Mouse (Mus musculus): ENCODE data around the gene Dnah9.

Dnah9 gene

GRCm38 (mm10) chr11:65918480-65919236 is 249.7 kb downstream of the Dnah9 start:
- DNase-seq, result no peak

DNA sequence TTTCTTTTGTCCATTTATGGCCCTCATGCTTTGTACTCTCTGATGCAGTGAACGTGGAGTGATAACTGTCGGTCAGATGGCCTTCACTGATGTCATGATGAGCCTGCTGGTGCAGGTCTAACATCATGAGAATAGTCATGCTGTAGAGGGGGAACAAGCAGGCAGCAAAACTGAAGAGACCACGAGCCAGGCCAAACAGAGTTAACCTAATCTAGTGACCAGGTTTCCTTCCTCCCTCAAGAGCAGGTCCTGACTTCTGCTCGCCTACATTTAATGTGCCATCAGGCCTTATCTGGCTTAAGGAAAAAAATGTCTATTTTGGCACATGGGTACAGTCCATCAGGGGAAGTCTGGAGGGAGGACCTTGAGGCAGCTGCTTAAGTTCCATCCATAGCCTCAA is 259.2 kb downstream of the Dnah9 start:
- DNase-seq, result no peak

DNA sequence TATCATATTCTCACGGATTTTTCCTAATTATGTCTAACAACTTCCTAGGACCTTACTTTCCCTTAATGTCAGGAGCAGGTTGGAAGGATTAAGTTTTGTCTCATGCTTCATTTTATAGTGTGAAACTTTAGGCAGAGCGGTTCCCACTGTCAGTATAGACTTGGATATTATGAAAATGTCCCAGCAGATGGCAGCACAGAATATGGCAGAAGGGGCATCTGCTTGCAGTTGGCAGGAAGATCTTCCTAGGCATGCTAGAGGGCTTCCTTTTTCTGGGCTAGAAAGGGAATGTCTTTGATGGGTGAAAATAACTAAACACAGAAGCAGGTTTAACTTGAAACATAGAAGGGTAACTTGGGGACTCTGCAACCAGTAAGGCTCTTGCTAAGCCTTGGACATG is 262.9 kb downstream of the Dnah9 start:
- DNase-seq, result no peak

DNA sequence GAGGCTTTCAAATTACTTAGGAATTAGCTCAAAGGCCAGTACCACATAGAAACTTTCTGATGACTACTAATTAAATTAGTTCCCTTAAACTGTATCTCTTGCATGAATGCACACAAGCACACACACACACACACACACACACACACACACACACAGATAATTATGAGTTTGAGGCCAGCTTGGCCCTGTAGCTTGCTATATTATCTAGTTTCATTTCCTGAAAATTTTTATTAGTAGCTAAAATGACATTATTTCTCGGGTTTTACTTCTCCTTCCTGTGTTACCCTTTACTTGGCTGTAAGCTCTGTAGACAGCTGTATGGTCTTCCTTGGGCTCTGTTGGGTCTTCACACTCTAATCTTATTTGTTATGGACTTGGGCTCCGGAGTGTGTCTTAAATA is 264.4 kb downstream of the Dnah9 start:
- DNase-seq, result no peak

DNA sequence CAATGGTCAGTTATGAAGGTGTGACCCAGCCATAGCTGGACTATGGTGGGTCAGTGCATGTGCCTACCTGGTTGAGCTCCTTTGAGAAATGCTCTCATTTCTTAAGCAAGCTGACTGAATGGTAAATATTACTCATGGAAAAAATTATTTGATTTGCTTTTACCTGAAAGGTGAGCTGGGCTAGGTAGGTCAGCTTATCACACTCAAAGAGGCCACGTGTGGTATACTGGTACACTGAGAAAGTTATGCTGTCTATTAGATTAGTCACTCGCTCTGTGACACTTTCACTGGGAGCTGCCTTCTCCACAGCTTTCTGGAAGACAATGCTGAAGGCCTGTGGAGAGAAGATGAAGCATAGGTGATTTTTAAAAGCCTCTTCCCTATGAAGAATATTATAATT is 286.9 kb downstream of the Dnah9 start:
- no peak for DNase-seq

DNA sequence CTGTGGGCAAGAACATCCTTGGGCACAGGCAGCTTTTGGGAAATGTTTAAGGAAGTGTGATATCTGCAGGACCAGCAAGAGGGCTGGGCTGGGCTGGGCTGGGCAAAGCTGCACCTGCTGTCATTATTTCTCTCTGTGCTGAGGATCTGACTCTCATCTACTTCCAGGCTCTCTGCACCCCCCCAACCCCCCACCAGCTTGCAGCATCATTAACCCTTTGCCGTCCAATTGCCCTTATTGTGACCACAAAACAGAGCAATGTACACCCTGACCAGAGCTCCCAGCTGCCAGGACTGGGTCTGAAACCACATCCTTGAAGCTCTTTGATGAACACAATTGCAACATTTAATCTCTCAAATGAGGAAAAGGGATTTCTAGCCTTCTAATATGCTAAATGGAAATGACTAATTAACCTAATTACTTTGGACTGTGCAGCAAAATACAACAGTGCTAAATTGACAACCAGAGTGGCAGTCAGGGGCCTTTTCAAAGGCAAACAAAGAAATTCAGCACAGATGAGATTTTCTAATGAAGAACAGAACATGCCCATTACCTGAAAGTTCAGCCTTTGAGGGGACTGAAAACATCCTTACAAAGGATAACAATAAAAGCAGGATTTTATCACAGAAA is 291.1 kb downstream of the Dnah9 start:
- DNase-seq, result no peak

DNA sequence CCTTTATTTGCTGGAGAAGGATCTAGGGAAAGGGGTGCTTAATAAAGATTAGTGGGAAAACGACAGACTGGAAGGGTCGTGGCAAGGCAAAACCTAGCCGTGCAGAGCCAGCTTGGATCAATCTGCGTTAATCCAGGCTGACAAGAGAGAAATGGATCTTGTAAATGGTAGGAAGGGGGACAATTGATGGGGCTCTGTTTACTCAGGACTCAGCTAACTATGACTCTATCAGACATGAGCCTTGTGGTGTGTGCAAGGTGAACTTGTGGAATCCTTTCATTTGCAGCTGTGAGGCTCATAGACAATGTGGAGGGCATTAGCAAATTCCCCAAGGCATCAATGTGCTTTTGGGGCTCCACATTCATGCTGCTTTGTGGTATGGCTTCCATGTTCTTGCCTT is 306.9 kb downstream of the Dnah9 start:
- no peak for DNase-seq

DNA sequence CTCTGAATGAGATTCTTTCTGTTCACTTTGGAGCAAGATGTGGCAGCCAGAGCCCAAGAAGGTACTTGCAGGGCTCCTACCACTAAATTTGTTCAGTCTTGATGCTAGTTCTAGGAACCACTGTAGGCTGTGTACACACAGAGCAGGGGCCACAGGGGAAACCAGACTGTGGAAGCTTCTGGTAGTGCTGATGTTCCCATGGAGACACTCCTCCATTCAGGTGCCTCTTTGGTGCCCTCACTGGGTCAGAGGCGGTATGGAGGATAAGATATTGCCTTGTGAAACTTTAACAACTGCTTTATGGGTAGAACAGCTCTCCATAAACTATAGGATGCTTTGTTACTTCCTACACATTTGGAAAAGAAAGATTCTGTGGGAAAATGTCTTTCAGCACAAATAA is 316.3 kb downstream of the Dnah9 start:
- DNase-seq, result peak; percentile 13

DNA sequence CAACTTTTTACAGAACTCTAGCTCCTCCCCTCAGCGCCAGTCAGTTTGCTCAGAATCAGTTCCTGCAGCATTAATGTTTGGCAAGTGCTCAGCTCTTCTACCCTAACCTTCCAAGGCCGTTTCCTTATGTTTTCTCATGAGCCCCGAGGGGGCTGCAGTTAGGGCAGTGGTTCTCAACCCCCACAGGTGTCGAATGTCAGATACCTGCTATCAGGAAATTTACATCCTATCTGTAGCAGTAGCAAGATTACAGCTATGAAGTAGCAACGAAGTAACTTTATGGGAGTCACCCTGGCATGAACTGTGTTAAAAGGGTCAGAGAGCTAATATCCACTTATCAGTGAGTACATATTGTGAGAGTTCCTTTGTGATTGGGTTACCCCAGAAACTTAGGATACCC is 321.9 kb downstream of the Dnah9 start:
- no peak for DNase-seq

DNA sequence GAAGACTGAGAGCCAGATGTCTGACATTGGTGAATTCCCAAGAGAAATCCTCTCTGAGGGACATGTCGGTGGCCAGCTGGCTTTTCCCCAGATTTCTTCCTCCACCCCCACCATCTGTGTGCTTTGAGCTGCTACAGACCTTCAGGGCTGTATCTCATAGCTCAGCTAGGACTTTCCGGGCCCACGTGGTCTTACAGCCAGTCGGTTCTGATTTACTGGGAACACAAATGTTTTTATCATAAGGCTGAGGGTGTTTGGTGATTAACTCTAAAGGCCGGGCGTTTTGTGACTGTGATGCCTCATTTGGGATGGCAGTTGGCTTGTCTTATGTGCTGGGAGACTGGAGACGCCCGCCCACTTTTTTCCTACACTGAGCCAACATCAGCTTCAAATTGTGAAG is 329.4 kb downstream of the Dnah9 start:
- no peak for DNase-seq

DNA sequence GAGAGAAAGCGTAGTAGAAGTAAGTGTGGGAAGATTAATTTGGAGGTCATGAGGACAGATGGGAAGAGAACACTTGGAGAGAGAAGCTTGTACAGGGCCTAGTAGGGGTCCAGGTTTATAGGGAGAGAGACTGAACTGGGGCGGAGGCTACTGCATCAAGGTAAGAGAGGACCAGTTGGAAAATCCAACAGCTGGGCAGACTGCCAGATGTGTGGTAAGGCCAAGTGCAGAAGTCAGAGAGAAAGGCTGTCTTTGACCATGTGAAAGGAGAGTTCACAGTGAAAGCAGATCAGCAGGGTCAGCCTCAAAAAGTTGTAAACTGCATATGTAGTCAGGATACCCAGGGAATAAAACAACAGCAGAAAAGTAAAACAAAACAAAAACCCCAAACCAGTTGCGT is 343.8 kb downstream of the Dnah9 start:
- DNase-seq, result no peak

GRCm38 (mm10) chr11:65820877-65821276 is 347.5 kb downstream of the Dnah9 start:
- DNase-seq, result peak; percentile 58

- DNase-seq, result no peak
Observed at GRCm38 (mm10) chr11:65820280-65820679, 348.1 kb downstream of the Dnah9 start.

DNA sequence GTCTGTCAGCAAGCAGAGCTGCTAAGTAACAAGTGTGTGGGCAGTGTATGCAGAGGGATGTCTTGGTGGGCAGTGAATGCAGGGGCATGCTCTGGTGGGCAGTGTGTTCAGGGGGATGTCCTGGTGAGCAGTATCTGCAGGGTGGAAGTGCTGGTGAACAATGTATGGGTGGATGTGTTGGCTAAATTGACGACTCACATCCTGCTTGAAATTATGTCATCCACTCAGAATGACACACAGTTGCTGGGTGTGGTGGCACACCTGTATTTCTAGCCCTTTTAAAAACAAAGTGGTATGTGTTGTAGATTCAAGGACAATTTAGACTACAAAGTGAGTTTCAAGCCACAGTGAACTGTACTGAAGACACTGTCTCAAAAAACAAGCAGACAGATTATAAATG is 350.2 kb downstream of the Dnah9 start:
- no peak for DNase-seq

DNA sequence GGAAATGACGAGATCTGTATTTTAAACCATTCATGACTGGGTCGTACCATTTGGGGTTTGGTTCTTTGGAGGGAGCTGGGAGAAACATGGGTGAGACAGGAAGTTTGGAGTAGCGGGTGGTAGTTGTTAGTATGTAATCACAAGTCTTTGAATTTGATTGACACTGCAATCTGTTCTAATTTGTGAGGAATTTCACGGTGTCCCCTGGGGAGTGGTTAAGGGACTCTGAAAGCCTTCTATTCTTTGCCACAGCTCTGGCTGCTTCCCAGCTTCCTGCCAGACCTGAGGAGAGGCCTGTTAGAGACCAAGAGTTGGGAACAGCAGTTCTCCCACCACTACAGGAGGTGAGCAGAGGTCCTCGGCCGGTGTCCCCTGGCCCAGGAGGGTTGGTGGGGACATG is 352.1 kb downstream of the Dnah9 start:
- DNase-seq, result no peak

DNA sequence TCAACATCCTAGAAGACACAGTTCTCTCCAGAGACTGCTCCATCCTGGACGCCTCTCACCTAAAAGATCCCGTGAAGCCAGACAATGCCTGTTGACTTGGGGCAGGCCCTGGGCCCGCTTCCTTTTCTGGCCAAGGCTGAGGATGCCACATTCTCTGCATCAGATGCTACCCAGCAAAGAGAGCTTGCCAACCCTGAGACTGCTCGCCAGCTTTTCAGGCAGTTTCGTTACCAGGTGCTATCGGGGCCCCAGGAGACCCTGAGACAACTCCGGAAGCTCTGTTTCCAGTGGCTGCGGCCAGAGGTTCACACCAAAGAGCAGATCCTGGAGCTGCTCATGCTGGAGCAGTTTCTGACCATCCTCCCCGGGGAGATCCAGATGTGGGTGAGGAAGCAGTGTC is 354.0 kb downstream of the Dnah9 start:
- DNase-seq, result no peak

DNA sequence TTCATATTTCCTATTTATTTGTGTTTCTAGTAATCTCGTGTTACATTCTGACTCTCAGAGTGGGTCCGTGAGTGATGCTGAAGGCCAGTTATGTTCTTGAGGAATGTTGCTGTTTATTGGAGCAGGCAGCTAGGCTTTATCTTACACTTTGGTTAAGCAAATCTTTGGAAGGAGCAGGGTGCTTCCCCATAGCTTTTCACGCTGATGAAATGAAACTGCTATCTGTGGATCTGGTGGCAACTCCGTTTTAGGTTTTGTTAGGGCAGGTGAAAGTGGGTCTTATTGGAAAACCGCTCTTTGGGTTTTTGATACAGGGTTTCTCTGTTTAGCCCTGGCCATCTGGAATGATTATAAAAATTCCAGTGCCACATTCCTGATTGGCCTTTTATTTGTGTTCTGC is 356.3 kb downstream of the Dnah9 start:
- DNase-seq, result no peak

- no peak for DNase-seq
Observed at GRCm38 (mm10) chr11:65807601-65808000, 360.8 kb downstream of the Dnah9 start.

GRCm38 (mm10) chr11:65806909-65807504 is 361.3 kb downstream of the Dnah9 start, which contains the start of gene Zkscan6:
TSS of gene Zkscan6 (plus strand) at chr11:65807175.
- peak; percentile 91 for DNase-seq

- DNase-seq, result peak; percentile 58
Observed at GRCm38 (mm10) chr11:65806321-65806904, 361.9 kb downstream of the Dnah9 start.

GRCm38 (mm10) chr11:65801899-65802298 is 366.5 kb downstream of the Dnah9 start:
- no peak for DNase-seq

DNA sequence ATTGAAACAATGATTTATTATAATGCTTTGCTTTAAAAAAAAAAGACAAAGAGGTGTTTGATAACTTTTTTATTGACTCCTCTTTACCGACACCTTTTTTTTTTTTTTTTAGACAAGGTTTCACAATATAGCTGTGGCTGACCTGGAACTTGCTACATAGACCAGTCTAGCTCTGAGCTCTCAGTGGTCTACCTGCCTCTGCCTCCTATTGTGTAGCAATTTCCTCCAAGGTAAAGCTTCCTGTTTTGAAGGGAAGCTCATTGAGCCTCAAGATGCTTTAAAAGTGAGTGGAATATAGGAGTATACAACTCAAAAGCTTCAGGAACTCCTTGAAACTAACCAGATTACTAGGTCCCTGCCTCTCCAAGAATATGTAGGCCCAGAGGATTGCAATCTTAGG is 372.5 kb downstream of the Dnah9 start:
- DNase-seq, result no peak

DNA sequence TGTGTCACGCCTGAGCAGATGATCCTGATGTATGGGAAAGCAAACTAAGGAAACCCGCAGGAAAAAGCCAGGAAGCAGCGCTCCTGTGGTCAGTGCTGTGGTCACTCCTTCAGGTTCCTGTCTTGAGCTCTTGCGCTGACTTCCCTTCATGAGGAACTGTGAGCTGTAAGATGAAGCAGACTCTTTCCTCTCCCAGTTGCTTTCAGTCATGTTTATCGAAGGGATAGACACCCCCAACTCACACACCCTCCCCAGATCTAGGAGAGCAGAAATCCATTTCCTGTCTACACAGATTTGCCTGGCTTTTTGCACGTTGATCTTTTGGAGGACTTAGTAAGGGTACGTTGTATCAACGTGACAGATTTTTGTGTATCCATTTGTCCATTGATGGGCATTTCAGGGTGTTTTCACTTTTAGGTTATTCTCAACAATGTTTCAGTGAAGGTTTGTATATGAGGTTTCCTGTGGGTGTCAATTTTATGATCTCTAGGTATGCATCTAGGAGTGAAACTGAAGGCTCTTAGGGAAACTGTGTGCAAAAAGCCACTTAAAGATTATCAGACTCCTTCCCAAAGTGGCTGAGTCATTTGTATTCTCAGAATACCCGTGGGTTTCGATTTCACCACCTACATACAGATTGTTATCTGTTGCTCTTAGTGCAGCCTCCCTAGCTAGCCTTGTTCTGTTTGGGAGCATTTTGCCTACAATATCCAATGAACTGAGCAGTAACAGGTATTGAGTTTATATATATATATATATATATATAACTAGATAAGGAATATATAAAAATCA is 373.7 kb downstream of the Dnah9 start:
- no peak for DNase-seq

All from thymus, postnatal 14 days (tissue).